Comparison of ENCODE assay signal across 16 mouse cellular contexts in the genomic region with DNA sequence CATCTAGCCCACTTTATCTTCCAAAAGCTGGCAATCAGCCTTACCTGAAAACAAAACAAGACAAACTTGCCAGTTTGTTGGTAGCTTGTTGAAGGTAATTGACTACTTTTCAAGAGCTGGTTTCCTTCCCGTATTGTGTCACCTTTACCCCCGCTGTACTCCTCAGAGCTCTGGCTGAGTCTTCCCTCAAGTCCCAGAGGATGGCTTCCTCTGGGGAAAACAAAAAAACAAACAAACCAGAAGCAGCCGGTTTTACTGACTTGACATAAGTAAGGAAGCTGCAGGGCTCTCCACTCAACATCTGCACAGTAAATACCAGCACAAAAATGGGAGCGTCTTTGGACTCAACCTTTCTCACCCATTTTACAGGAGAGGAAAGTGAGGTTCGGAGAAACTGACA.
"Had no signal": no experiment of that assay in that cellular context is flagged by ENCODE, and none has a peak within 500 bp of the region (broad histone marks: within the 10 kb centered on the region; RNA-seq: fewer than 3 reads in every experiment).

No protein-coding gene starts in this region.

- H3K9me3 ChIP-seq: limb, embryonic 13.5 days; liver, embryonic 13.5 days; midbrain, embryonic 10.5 days; neural tube, embryonic 12.5 days had no signal

- H3K4me3 ChIP-seq: layer of hippocampus, adult 2 months; limb, embryonic 13.5 days; liver, embryonic 13.5 days; midbrain, embryonic 10.5 days; myocyte; neural tube, embryonic 12.5 days had no signal

- H3K27me3 ChIP-seq: limb, embryonic 13.5 days; liver, embryonic 13.5 days; neural tube, embryonic 12.5 days had no signal

- H3K9ac ChIP-seq: limb, embryonic 13.5 days; liver, embryonic 13.5 days; neural tube, embryonic 12.5 days had no signal

- H3K27ac ChIP-seq: layer of hippocampus, adult 2 months; limb, embryonic 13.5 days; liver, embryonic 13.5 days; midbrain, embryonic 10.5 days; neural tube, embryonic 12.5 days had no signal

- DNase-seq: kidney, postnatal 4 days; left cerebral cortex, postnatal 4 days; liver, embryonic 13.5 days; lung, adult 18-20 months; lung, postnatal 4 days; midbrain, embryonic 14.5 days; retina, postnatal 1 day; right cerebral cortex, postnatal 4 days; spleen, adult 18-20 months; thymus, adult 18-20 months; thymus, postnatal 14 days had no signal

- H3K4me2 ChIP-seq: limb, embryonic 13.5 days; neural tube, embryonic 12.5 days had no signal

- H3K4me1 ChIP-seq: neural tube, embryonic 12.5 days had no signal

- H3K36me3 ChIP-seq: limb, embryonic 13.5 days; liver, embryonic 13.5 days; midbrain, embryonic 10.5 days; neural tube, embryonic 12.5 days had no signal
